Mouse (Mus musculus): ENCODE data around the gene Rmi2.

GRCm38 (mm10) chr16:10818579-10819135 is 16.2 kb upstream of the Rmi2 start:
- TF ChIP-seq CTCF (IDR thresholded peaks at IDR 0.05; ENCODE audit: low read depth, low read length) (no peak), GATA1 (IDR thresholded peaks at IDR 0.05; ENCODE audit: borderline replicate concordance, low read length) (no peak), TAL1 (conservative IDR thresholded peaks at IDR 0.05; ENCODE audit: low read depth, low read length) (no peak), POLR2AphosphoS5 (IDR thresholded peaks at IDR 0.05; ENCODE audit: insufficient replicate concordance, low read depth, low read length) (no peak)
